Mouse (Mus musculus) erythroblast, adult 5-6 weeks (primary cell): ENCODE measurements around the gene Fam163b. TPM values are rescaled to one million over a fixed set of nuclear protein-coding genes. Genes with fewer than 3 reads are reported as not detected.

Experiments used
- ATAC-seq: replicated peaks from 2 replicates; pipeline ENCODE4 v1.8.0; 2016; ENCODE audit warnings: moderate number of reproducible peaks, mild to moderate bottlenecking, moderate TSS enrichment, inconsistent platforms; ENCODE audit not compliant: poor library complexity, low FRiP score, severe bottlenecking
- total RNA-seq, 2 experiments: library from RNA; stranded (forward) in 1 of 2; stranded (reverse) in 1 of 2; fragments of 150-400 nt in 1 of 2; fragments of 200-764, 138-1000 nt in 1 of 2; gene quantifications; 2 replicates each; pipeline versions ENCODE4 v1.2.3 to v1.2.4; 2015 to 2017; ENCODE audit warnings: low replicate concordance in 2 of 2

Gene Fam163b
- total RNA-seq (2015; ENCODE audit: low replicate concordance) (not detected in 2 replicates), total RNA-seq (2017; ENCODE audit: low replicate concordance) (not detected in 2 replicates)

- no peak for ATAC-seq
Measured at GRCm38 (mm10) chr2:27141950-27142693, at the start of gene Fam163b. Gene Fam163b, minus strand, starts transcription at chr2:27142491.

- no peak for ATAC-seq
Measured at GRCm38 (mm10) chr2:27189994-27190393, 47.7 kb upstream of the Fam163b start.

GRCm38 (mm10) chr2:27187531-27187930 is 45.2 kb upstream of the Fam163b start:
- no peak for ATAC-seq

GRCm38 (mm10) chr2:27183734-27184133 is 41.4 kb upstream of the Fam163b start:
- ATAC-seq, result no peak

GRCm38 (mm10) chr2:27181907-27182306 is 39.6 kb upstream of the Fam163b start:
- ATAC-seq, result no peak

DNA sequence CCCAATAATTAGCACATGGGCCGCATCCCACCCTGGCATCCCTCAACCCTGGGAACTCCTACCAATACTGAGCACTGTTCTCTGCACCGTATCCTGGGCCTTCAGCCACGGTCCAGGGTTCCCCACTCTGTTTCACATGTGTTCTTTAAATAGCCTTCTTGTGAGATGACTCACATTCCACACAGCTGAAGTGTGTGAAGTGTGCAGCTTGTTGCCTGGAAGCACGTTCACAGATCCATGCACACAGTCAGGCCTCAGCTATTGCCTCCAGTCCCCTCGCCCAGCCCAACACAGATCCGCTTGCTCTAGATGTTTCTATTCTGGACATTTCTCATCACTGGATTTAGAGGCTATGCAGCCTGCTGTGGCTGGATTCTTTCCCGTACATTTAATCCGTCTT is 36.8 kb upstream of the Fam163b start:
- ATAC-seq, result no peak

GRCm38 (mm10) chr2:27175696-27176267 is 33.5 kb upstream of the Fam163b start:
- ATAC-seq, result no peak

- no peak for ATAC-seq
Measured at GRCm38 (mm10) chr2:27174242-27174641, 32.0 kb upstream of the Fam163b start.

GRCm38 (mm10) chr2:27166999-27167398 is 24.7 kb upstream of the Fam163b start:
- ATAC-seq, result no peak

DNA sequence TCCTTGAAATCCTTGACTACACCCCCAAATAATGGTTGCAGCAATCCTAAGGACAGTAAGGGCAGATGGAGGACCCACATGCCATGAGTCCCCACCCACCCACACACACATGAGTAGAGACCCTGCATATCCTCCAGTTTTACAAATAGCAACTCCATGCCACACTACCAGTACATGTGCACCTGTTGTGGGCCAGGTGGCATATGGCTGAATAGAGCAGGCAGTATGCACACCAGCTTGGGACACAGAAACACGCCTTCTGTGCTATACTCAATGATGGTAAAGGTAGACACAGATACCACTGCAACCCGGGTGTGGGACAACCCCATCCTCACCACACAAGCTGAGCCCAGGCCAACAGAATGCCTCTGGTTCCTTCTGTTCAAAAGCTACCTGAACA is 23.8 kb upstream of the Fam163b start:
- ATAC-seq, result no peak

DNA sequence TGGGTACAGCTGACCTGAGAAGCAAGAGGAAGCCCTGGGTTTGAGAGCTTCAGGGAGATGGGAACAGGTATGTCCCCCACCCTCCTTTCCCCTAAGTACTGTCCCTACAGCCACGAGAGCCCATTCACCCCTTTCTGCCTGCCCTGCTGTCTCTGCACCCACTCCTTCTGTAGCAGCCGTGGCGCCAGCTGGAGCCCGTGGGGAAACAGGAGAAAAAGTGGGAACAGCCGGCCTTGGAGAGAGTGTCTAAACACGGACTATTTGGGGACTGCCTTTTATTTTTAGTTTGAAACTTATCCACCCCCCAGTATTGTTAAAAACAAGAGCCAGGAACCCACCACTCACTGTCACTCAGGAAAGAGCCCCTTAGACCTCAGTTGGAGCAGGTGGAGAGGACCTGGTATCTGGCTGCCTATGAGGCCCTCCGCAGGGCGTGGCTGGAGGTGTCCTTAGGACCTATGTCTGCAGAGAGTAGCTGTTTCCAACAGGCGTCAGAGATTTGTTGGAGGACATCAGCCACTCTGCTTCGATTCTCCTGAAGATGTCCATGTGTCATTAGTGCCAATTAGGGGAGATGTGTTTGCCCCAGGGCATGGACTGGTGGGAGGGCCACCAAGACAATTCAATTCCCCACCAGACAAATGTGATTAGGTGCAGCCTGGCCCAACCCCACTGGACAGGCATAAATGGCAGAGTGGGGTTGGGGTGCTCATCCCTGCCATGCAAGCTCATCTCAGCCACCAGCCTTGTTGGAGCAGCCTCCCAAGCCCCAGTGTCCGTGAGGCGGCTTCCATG is 22.7 kb upstream of the Fam163b start, which contains the start of gene Dbh:
Gene Dbh, plus strand, starts transcription at position 438 of the 795 bp plus-strand sequence.
- ATAC-seq, result no peak

- no peak for ATAC-seq
Measured at GRCm38 (mm10) chr2:27163851-27164250, 21.6 kb upstream of the Fam163b start.

- no peak for ATAC-seq
Measured at GRCm38 (mm10) chr2:27162656-27163055, 20.4 kb upstream of the Fam163b start.

GRCm38 (mm10) chr2:27161526-27161925 is 19.2 kb upstream of the Fam163b start:
- ATAC-seq, result no peak

GRCm38 (mm10) chr2:27156596-27156995 is 14.3 kb upstream of the Fam163b start:
- ATAC-seq, result no peak

DNA sequence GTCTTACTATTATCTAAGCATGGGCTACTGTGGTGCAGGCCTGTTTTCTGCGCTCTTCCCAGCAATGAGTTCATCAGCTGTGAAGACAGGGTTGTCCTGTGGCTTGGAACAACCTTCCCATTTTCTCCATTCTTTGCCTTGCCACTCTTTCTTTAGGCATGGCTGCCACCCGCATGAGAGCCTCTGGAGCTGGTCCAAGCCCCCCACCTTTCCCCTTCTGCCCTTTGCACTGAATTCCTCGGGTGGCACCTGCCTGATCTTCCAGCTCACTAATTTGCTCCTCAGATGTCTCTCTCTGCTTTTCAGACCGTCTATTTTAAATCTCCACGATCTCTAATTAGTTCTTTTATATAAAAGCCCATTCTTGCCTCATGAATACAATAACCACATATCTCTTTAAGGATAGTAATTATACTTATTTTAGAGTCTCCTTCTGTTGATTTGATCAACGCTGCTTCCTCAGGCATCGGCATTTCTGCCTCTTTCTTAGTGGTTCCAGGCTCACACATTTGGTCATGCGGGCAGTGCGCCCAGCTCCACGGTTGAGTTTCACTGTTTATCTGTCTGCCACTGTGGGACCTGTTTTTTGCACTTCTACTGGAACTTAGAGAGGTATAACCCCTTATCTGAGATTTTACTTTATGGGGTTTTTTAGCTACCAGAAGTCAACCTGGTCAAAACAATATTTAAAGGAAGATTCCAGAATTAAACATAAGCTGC is 12.3 kb upstream of the Fam163b start:
- ATAC-seq, result no peak

DNA sequence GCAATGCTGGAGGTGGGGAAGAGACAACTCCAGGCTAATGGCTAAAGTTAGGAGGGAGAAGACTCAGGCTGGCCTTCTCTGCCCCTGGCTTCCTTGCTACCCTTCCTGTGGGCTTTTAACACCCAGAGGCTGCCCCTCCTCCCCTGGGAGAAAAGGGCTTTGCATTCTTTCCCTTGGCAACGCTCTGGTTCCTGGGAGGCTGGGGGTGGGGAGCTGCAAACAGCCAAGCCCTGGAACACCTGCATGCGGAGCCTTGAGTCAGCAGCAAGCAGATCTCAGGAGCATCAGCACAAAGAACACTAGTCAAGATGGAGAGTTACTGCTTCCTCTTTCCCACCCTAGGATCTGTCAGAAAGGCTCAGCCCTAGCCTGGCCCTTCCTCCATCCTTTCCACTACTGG is 7.2 kb upstream of the Fam163b start:
- no peak for ATAC-seq

DNA sequence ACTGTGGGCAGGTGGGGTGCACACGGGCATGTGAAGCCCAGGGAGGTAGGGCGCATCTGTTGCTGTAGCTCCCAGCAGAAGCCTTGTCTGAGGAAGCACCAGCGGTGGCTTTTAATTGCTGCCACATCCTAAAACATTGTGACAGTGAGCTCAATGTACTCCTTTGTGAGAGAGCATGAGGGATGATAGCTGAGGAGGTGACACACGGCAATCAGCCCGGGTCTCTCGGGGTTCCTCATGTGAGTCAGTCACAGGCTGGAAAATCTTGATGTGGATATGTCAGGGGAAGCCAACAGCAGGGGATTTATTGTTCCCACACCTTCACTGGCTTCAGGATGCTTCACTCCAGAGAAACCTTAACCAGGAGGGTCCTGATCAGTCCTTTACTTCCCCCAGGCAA is 4.5 kb upstream of the Fam163b start:
- no peak for ATAC-seq

DNA sequence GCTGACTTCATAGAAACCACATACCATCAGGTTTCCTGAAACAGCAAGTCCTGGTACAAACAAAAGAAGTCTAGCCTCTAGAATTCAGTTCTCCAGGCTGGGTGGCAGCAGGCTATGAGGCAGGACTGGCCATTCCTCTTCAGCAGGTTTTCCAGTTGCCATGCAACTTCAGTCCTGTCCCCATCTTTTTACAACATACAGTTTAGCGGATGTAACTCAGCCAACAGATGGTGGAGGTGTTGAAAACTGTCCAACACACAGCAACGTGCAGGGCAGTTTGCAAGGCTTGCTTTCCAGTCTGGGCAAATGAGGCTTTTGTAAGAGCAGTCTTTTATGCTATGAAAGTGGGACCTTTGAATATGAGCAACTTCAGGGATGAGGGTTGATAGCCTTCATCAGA is 2.7 kb upstream of the Fam163b start:
- ATAC-seq, result no peak

- no peak for ATAC-seq
Measured at GRCm38 (mm10) chr2:27138356-27138755, 3.9 kb downstream of the Fam163b start.
